Mouse (Mus musculus): ENCODE measurements around the gene Tmod4. TPM values are rescaled to one million over a fixed set of nuclear protein-coding genes. Genes with fewer than 3 reads are reported as not detected.
A peak's percentile ranks its signal among the peaks of the same experiment; 100 is the strongest.

Gene Tmod4
- total RNA-seq, 2 experiments from 2014 or later, result 9.6 to 9.9 TPM

DNA sequence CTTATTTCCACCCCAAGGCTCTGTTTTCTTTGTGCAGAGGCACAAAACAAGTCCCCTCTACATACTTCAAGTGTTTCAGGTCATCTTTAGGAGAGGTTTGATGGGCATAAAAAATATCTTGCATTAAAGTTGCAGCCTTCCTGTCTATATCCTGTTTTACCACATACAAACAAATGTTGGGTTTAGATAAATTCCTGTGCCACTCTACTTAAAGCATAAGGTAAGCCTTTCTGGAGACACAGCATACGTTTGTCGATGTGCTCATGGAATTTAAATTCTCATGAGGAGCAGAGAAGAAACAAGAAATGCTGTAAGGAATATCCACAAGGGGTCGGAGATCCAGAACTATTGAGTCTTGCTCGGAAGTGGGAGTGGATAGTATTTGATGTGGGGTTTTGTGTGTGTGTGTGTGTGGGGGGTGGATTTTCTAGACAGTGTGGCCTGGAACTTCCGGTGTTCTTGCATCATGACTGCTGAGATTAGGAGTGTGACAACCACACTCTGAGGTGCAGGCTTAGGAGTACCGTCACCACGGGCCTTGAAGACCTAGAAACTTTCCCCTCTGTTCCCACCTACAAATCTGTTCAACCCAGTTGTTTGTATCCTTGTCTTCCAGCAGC is 11.3 kb downstream of the Tmod4 start:
- intact Hi-C loops (cut with DNase I), result no loop called here
- no peak for DNase-seq

DNA sequence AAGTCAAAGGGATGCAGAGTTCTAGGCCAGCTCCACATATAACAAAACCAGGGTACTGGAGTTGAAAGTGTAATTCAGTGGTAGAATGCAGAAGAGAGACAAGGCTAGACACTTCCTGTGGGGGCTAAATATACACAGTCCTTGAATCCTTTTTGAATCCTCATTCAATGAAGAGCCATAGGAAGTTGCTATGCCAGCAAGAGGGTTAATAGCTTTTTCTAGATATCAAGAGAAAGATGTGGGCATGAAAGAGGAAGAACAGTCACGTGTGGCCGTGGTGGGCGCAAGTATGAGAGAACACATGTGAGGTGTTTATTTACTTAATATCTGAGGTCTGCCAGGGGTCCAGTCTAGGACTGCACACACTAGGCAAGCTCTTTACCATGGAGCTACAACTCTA is 12.1 kb downstream of the Tmod4 start:
- intact Hi-C loops (cut with DNase I), result no loop called here

DNA sequence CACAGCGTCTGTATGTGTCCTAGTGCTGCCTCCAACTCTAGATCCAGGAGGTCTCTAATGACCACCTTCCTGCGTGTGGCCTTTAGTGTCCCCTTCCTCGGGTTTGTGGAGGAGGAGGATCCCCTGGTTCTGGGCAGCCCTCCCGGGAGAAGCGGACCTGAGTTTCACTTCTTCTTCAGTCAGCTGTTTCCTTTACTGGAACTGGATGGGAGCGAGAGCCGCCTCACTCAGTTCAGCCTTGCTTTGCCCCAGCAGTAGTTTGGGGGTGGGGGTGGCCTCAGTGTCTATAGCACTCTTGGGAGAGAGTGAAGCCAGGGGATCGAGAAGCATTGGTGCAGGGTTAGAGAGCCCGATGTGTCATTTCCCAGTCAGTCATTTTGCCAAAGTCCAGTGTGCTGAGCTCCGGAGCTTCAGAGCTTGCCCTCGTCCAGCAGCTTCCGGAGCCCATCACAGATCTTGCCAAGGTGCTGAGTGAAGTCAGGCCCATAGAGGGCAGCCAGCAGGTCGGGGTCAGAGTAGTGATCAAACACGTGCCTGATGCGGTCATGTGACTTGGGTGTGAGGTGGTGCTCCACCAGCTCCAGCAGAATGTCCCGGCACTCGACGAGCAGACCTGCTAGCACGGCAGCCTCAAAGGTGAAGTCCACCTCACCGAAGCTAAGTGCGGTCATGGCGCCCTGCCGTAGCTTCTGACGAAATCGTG is 15.5 kb downstream of the Tmod4 start:
- intact Hi-C loops (cut with DNase I), result no loop called here
- no peak for DNase-seq

More for the DNA sequence above, 12.1 kb downstream of the Tmod4 start:
- no peak for DNase-seq

DNA sequence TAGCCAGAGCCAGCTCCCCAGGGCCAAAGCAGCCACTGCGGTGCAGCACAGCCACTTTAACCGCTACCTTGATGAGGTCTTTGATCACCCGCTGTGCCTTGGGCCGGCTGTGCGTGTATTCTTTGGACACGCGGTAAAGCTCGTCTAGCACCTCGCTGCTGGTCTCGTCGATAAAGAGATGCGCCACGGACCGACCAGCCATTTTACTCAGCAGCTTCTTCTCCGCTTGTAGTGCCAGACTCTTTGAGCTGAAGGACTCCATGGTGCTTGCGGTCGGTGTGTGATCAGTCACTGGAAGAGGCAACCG is 16.0 kb downstream of the Tmod4 start:
- DNase-seq, result no peak
- intact Hi-C loops (cut with DNase I), result no loop called here

DNA sequence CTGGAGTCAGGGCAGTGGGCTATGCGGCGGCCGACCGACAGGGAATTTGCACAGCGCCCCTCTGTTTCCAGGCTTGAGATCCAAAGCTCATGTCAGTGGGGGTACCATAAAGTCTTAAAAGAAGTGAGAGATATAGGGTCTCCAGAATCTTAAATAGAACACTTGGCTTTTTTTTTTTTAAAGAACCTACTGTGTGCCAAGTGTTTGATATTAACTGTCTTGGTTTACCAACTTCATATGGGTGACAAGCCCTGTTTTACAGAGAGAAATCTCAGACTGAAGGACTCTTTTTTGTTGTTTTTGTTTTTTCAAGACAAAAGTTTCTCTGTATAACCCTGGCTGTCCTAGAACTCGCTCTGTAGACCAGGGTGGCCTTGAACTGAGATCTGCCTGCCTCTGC is 16.5 kb downstream of the Tmod4 start:
- intact Hi-C loops (cut with DNase I), result no loop called here

DNA sequence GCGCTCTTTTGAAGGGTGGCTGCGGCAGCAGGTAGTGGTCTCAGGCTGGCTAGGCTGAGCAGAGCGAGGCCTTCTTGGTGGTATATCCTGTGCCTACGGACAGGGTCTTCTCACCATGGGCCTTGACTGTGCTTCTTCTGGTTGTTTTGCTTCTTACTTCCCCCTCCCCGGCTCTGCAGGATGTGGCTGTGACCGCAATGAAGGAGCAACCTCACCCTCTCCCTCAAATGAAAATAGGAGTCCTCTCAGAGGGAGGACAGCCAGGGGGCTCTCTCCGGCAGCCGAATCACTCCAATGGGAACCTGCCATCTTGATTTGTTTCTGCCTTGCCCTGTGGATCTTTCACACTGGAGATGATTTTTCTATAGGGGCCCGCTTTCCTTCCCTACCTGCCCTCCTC is 17.2 kb downstream of the Tmod4 start:
- intact Hi-C loops (cut with DNase I), result no loop called here
- DNase-seq, result no peak

More for the DNA sequence above, 16.5 kb downstream of the Tmod4 start:
- DNase-seq, result no peak

DNA sequence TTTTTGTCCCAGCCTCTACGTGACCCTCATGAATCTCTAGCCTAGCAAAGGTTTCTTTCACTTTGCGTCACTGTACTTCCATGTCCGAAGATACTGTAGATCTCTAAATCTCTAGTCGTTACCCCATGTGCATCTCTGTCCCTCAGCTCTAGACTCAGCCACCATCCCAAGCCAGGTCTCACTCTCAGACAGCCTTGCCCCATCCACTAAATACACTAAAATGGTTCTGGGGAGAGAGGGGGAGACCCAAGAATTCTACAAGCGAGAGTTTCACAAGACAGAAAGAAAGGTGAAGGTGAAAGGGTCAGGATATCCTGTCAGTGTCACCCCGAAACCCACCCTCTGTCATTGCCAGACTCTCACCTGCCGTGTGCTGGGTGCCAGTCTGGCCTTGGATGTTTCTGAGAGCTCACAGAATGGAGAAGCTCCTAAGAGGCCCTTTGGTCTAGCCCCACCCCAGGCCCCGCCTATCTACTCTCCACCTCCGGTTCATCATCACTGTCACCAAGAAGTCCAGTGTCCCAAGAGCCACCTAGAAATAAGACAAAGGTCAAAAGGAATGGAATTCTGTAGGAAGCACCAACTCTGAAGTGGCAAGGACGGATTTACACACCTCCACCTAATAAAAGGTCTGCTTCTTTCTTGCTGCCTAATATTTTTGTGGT is 17.8 kb downstream of the Tmod4 start, which contains the start of gene Tnfaip8l2:
Gene Tnfaip8l2, minus strand, starts transcription at position 409 of the 665 bp plus-strand sequence.
- no peak for DNase-seq
- intact Hi-C loops (cut with DNase I), result loop anchor here (1.0 to 2.0 kb wide), 3 partner anchors 32 to 121 kb away; partner anchors contain the start of gene Gabpb2

DNA sequence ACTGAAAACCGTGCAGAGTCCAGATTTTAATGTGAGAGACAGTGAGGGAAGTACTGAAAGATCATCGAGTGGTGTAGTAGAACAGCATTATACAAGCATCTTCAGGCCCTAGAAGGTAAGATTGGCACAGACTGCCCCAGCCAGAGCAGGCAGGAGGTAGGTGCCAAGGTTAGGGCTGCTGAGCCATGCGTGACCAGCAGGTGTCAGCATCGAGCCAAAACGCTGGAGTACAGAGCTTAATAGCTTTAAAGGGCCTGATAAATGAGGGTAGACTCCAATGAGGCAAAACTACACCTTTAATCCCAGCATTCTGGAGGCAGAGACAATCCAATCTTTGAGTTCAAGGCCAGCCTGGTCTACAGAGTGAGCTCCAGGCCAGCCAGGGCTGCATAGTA is 18.3 kb downstream of the Tmod4 start:
- intact Hi-C loops (cut with DNase I), result loop anchor here (1.0 to 2.0 kb wide), 3 partner anchors 32 to 121 kb away; partner anchors contain the start of gene Gabpb2
- DNase-seq, result peak; percentile 93 to 95

DNA sequence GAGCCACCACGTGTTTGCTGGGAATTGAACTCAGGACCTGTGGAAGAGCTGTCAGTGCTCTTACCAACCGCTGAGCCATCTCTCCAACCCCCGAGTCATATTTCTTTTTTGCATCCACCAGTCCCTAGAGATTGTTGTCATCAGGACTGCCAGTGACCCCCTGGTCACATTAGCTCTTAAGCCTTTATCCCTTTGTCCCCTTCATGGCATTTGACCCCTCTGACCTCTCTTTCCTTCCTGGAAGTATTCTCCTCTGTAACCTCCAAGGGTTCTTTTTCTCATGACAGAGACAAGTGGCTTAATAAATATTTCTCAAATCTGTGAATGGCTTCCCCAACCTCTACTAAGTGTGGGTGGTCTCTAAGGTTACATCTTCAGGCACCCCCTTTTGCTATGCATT is 23.6 kb downstream of the Tmod4 start:
- intact Hi-C loops (cut with DNase I), result no loop called here
- DNase-seq, result no peak

DNA sequence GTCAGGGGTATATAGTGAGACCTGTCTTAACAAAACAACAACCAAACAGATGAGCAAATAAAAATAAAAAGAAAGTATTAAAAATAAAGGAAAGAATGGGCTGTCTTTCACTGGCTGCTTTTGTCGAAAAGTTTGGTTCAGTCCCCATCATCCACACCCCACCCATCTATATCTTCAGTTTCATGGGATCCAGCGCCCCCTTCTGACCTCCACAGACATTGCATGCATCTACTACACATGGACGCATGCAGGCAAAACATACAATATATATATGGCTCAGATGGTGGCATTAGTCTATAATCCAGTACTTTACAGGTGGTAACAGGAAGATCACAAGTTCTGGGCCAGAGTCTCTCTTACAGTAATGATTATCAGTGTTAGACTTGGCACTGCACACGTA is 29.6 kb downstream of the Tmod4 start:
- intact Hi-C loops (cut with DNase I), result no loop called here
- peak in 1 of 2 experiments; percentile 58 for DNase-seq

DNA sequence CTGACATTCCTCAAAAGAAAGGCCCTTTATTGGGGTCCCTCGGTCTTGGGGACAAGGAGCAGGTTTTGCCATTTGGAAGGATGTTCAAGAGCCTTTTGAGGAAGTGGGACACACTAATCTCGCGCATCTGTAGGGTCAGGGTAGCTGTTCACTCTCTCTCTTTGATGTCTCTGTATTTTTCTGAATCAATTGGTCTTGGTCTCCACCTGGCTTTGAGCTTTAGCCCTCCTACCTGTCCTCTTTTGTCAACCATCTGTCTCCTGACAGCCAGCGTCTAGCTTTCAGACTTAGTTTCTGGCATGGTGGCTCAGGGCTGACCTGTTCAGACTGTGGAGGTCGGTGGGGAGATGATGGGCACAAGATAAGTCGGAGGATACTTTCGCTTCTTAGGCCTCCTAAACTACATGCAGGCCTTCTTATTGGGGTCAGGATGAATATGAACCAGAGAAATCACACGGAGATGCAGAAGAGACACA is 35.3 kb downstream of the Tmod4 start:
- intact Hi-C loops (cut with DNase I), result no loop called here
- DNase-seq, result no peak

DNA sequence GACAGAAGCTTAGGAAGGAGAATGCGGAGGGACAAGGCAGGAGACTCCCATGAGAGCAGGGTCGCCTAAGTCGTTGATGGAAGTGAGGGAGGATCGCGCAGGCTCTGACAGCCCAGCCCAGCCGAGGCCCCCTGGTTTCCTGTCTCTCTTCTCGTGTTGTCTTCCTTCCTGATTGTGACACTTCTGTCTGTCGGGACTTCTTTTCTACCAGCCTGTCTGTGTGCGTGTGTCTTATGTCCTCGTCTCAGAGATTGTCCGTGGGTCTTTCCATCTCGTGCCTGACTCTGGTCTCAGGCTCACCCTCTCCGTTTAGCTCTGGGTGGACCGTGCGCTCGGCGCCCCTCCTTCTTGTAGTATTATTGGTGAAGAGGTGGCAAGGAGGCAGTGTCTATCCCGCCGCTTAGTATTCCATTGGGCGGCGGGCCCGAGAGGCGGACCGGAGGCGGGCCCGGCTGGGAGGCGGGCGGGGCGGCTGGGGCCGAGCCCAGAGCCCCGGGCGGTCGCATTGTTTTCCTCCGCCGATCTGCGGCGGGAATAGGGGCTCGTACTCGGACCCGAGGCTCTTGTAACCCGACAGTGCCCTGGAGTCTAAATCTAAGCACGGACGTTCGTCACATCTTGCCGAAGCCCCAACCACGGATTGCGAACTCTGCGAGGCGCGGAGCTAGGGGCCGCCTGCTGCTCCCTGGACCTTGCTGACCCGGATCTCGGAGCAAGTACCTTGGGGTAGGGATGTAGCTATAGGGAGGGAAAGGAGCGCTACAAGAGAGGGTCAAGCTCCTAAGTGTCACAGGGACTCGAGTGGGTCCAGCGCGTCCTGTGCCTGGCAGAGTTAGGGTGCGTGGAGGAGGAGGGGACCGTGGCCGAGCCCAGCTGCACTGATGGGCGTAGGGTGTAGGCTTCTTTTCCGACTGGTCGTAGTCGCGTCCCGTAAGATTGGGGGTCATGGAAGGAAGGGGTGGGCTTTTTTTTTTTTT is 36.0 kb downstream of the Tmod4 start, which contains the start of gene Sema6c:
Gene Sema6c, plus strand, starts transcription at position 471 of the 977 bp plus-strand sequence.
- DNase-seq, result peak; percentile 93
- intact Hi-C loops (cut with DNase I), result no loop called here

DNA sequence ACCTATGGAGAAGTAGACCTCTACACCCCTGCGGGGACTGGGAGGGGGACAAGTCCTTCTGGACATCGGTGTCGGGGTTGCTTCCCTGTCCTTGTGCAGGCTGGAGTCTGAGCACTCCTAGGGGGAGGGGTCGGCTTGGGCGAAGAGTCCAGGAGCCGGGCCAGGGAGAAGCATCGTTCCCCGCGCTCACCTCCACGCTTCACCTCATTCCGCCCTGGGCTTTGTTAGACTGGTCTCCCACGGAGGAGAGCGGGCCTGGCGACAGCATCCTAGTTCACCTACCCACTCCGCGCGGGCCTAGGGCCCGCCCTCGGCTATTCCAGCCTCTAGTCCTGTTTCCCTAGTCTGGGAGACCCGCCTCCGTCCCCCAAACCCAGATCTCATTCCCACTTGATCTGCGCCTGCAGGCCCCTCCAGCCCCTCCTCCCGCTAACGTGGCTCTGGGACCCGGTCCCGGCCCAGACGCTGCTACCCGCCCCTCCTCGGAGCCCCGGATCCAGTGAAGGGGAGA is 36.8 kb downstream of the Tmod4 start:
- intact Hi-C loops (cut with DNase I), result no loop called here
- peak in 1 of 2 experiments; percentile 39 for DNase-seq

DNA sequence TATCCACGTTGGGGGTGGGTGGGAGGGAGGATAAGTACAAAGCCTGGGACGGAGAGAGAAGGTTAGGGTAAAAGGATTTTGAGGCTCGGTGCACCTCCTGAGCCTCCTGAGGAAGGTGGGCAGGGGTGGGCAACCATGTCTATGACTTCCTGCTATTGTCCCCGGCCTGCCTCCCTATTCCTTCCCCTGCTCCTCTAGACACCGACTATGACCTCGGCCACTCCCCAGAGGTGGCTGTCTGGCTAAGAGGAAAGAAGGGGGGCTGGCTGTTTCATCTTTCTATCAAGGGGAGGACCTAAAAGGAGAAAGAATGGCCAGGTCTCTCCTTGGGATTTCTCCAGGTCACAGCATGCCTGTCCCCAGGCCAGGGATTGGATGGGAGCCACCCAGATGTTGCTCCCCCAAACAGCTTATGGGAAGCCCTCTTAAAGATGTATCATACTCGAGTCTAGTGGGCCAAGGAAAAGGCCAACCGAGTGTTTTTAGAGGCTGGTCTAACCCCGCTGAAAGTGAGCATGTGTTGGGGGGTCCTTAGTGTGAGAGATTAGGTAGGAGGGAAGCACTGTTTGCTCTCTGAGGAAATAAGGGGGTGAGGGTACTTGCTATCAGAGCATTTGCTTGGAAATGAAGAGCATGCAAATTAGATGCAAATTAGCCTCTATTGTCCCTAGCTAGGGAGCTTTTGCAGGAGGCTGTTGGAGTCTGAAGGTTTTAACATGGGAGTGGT is 37.5 kb downstream of the Tmod4 start:
- intact Hi-C loops (cut with DNase I), result no loop called here
- DNase-seq, result peak in 1 of 2 experiments; percentile 38

DNA sequence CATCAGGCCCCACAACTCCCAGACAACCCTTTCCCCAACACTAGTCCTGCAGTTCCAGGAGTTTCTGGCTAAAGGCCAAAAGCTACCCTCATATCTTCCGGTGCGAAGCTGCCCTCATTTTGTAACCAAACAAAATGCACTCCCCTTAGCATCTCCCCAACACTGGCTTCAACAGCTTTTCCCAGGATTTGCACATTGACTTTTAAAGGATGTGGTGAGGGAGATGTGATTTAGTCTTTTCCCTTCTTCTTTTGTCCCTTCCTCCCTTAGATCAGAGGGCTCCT is 38.0 kb downstream of the Tmod4 start:
- peak in 1 of 2 experiments; percentile 14 for DNase-seq
- intact Hi-C loops (cut with DNase I), result no loop called here

DNA sequence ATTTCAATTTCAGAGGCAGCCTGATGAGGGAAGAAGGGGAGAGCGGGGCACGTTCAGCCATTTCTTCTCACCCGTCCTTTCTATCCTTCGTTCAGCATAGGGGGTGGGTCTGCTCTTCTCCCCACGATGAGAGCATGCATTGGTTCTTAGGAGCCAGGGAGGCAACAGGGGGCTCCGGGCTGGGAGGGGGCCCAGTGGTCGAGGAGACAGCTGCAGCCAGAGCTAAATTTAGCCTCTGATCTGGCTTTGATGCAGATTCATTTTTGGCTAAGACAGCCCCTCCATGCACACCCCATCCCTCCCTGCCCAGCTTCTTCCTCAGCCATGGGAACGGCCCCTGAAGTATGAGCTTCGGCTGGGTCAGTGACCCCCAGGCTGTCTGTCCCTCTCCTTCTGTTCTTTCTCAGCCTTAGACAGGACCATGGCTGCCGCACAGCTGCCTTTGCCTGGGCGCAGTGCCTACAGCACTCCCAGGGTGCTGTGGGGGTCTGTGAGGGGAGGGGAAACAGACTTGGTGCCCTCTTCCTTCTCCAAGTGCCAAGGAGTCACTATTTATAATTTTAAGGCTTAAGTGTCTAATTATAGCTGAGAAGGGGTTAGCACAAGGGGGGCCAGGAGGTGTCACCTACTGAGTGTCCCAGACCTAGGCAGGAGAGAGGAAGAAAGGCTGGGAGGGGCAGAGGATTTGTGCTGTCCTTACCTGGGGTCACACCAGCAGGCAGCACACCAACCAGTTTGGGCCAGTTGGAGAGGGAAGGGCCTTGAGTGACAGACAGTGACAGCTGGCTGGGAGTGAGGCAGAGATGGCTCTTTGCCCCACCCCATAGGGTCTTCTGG is 39.4 kb downstream of the Tmod4 start:
- intact Hi-C loops (cut with DNase I), result no loop called here
- DNase-seq, result peak in 1 of 2 experiments; percentile 42

DNA sequence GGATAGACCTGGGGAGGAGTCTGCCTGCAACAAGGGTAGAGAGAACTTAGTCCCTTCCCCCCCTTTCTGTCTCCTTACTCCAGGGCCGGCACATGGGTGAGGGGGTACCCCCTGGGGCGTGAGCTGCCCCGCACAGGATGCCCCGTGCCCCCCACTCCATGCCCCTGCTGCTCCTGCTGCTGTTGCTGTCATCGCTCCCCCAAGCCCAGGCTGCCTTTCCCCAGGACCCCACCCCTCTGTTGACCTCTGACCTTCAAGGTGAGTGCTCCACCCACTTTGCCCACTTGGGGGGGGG is 39.9 kb downstream of the Tmod4 start:
- no peak for DNase-seq
- intact Hi-C loops (cut with DNase I), result no loop called here

DNA sequence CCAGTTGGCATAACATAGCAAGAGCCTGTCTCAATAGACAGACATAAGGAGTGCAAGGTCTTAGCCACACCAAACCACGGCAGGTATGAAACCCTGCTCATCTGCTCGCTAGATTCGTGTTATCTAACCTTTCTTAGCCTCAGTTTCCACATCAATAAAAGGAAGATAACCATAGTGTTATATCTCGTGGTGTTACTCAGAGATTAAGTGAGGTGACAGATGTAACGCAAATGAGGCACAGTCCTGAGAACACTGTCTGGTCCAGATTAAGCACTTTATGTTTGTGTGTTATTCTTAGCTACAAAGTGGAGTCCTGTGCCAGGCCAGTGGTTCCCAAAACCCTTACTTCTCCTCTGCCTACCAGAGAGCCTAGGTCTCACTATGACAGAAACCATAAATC is 40.6 kb downstream of the Tmod4 start:
- intact Hi-C loops (cut with DNase I), result no loop called here
- no peak for DNase-seq

DNA sequence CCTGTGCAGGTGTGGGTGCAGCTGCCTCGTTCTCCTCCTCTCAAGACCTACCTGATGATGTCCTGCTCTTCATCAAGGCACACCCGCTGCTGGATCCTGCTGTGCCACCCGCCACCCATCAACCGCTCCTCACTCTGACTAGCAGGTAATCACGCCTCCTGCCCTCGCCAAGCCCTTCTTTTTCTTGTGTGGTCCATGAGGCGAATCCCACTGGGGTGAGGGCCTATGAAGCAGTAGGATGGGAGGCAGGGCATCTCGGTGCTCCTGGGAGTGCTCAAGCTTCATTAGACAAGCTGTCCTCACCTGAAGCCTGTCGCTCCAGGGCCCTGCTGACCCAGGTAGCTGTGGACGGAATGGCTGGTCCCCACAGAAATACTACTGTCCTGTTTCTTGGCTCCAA is 45.7 kb downstream of the Tmod4 start:
- intact Hi-C loops (cut with DNase I), result no loop called here
- no peak for DNase-seq

Measured in heart, postnatal 10 days (tissue).